Mouse (Mus musculus) Patski (cell line): ENCODE data around the gene Cyp4f14. TPM values are rescaled to one million over a fixed set of nuclear protein-coding genes. Genes with fewer than 3 reads are reported as not detected.

Source experiments
- ATAC-seq: fragments of 100-300 bp; one replicate; pipeline ENCODE4 v1.8.0; 2021
- CTCF ChIA-PET: fragments of 350-600 bp; sonication (Branson Sonifier 250); formaldehyde crosslinking; loops from one replicate; lab custom pipeline; 2022; ENCODE audit warnings: inconsistent platforms; lab: Charles Lee
- POLR2A ChIA-PET: fragments of 350-600 bp; sonication (Branson Sonifier 250); formaldehyde crosslinking; loops from one replicate; lab custom pipeline; 2022; ENCODE audit warnings: antibody characterized with exemption, inconsistent platforms; lab: Charles Lee
- DNase-seq: peaks from one replicate; pipeline ENCODE4 v3.0.0-alpha.2; 2011; ENCODE audit warnings: low read depth, low spot score
- H3K27me3 ChIP-seq: fragments of 371-371 bp; one replicate; pipeline ENCODE4 v1.5.1; 2021
- CTCF ChIP-seq: fragments of 100-300 bp; IDR thresholded peaks from one replicate; pipeline ENCODE4 v1.5.1; 2021
- in situ Hi-C: fragments of 300-500 bp; cut with MboI; formaldehyde crosslinking; loops from 3 replicates; pipeline ENCODE4 v1.11.1; 2018; ENCODE audit warnings: low pct_unique_long_range_greater_than_20kb, mixed read lengths
- polyA plus RNA-seq: library from polyadenylated mRNA; unstranded; gene quantifications from one replicate; pipeline ENCODE4 v1.2.3, GENCODE M21; 2021

The Cyp4f14 gene
- polyA plus RNA-seq, 1 experiment from 2014 or later: not detected

- no peak for TF ChIP-seq CTCF
- no peak for DNase-seq
- no peak for ATAC-seq
- POLR2A ChIA-PET: no interaction called here
- in situ Hi-C loops: no loop called here
- H3K27me3 ChIP-seq: peaks cover 9% of the 10 kb centered on the region
- CTCF ChIA-PET: no interaction called here
These were observed 23.2 kb downstream of the Cyp4f14 start for GRCm38 (mm10) chr17:32893901-32894300.

GRCm38 (mm10) chr17:32891239-32892180 lies 25.6 kb downstream of the Cyp4f14 start, which contains the start of gene Zfp870:
Zfp870 (minus strand) TSS chr17:32891642.
- ATAC-seq (peak; percentile 93), DNase-seq (peak; percentile 80)
- ChIA-PET POLR2A (interaction anchor here (0.5 to 1.3 kb wide), 3 partner anchors 13 to 109 kb away, joined by 3 read pairs; no protein-coding TSS in a partner anchor), CTCF (interaction anchor here (0.9 kb wide), 1 partner anchor 12 kb away, joined by 3 read pairs; no protein-coding TSS in a partner anchor)
- in situ Hi-C loops: no loop called here
- H3K27me3 ChIP-seq: peaks cover 8% of the 10 kb centered on the region
- TF ChIP-seq CTCF: peak; percentile 26

- ChIA-PET CTCF (interaction anchor here (0.9 kb wide), 1 partner anchor 12 kb away, joined by 3 read pairs; no protein-coding TSS in a partner anchor), POLR2A (interaction anchor here (0.6 to 1.3 kb wide), 2 partner anchors 14 kb away, joined by 3 read pairs; no protein-coding TSS in a partner anchor)
- ATAC-seq (peak; percentile 3), DNase-seq (no peak)
- H3K27me3 ChIP-seq: peaks cover 8% of the 10 kb centered on the region
- TF ChIP-seq CTCF: no peak
- in situ Hi-C loops: no loop called here
These were observed 26.3 kb downstream of the Cyp4f14 start for GRCm38 (mm10) chr17:32890852-32891238.

- ATAC-seq: no peak
- ChIA-PET POLR2A (no interaction called here), CTCF (no interaction called here)
- no peak for DNase-seq
- in situ Hi-C loops: no loop called here
- H3K27me3 ChIP-seq: peaks cover 7% of the 10 kb centered on the region
- no peak for TF ChIP-seq CTCF
These were observed 27.5 kb downstream of the Cyp4f14 start for GRCm38 (mm10) chr17:32889611-32890010.

GRCm38 (mm10) chr17:32880320-32881218 lies 36.6 kb downstream of the Cyp4f14 start:
- CTCF ChIA-PET: no interaction called here
- in situ Hi-C loops: no loop called here
- H3K27me3 ChIP-seq: peaks cover 3% of the 10 kb centered on the region
- no peak for TF ChIP-seq CTCF
- POLR2A ChIA-PET: no interaction called here
- ATAC-seq: no peak
- DNase-seq: no peak

- POLR2A ChIA-PET: no interaction called here
- DNase-seq (no peak), ATAC-seq (no peak)
- CTCF ChIA-PET: interaction anchor here (1.7 kb wide), 1 partner anchor 12 kb away, joined by 3 read pairs; the partner anchor contains the start of gene Zfp870
- in situ Hi-C loops: no loop called here
- peaks cover 3% of the 10 kb centered on the region for H3K27me3 ChIP-seq
- no peak for TF ChIP-seq CTCF
These were observed 38.4 kb downstream of the Cyp4f14 start for GRCm38 (mm10) chr17:32878773-32879172.

- ChIA-PET POLR2A (no interaction called here), CTCF (no interaction called here)
- DNase-seq: no peak
- no peak for ATAC-seq
- no peak for TF ChIP-seq CTCF
- H3K27me3 ChIP-seq: peaks cover 3% of the 10 kb centered on the region
- in situ Hi-C loops: no loop called here
These were observed 39.5 kb downstream of the Cyp4f14 start for GRCm38 (mm10) chr17:32877471-32878171.

GRCm38 (mm10) chr17:32872696-32873095 lies 44.4 kb downstream of the Cyp4f14 start:
- CTCF ChIA-PET: no interaction called here
- TF ChIP-seq CTCF: no peak
- peaks cover 6% of the 10 kb centered on the region for H3K27me3 ChIP-seq
- no peak for ATAC-seq
- POLR2A ChIA-PET: interaction anchor here (0.6 kb wide), 1 partner anchor 19 kb away, joined by 3 read pairs; no protein-coding TSS in a partner anchor
- DNase-seq: no peak
- in situ Hi-C loops: no loop called here

- peaks cover 3% of the 10 kb centered on the region for H3K27me3 ChIP-seq
- in situ Hi-C loops: no loop called here
- POLR2A ChIA-PET: interaction anchor here (0.6 kb wide), 1 partner anchor 18 kb away, joined by 3 read pairs; no protein-coding TSS in a partner anchor
- CTCF ChIA-PET: no interaction called here
- DNase-seq: no peak
- no peak for ATAC-seq
- TF ChIP-seq CTCF: no peak
These were observed 45.1 kb downstream of the Cyp4f14 start for GRCm38 (mm10) chr17:32872091-32872490.
